Mouse (Mus musculus) midbrain, embryonic 15.5 days (tissue): Measurements from ENCODE around the gene Ssbp2. TPM values are rescaled to one million over a fixed set of nuclear protein-coding genes. Genes with fewer than 3 reads are reported as not detected.

Experiments
- ATAC-seq: fragments of 200-750 bp; cut with Nextera tagmentation; replicated peaks from 2 replicates; pipeline ENCODE4 v1.8.0; 2017; ENCODE audit warnings: moderate TSS enrichment
- H3K27ac ChIP-seq: fragments of 300-500 bp; sonication (generic); 2 replicates; pipeline ENCODE4 v1.5.1; 2015; ENCODE audit warnings: mild to moderate bottlenecking, inconsistent platforms
- H3K27me3 ChIP-seq: fragments of 300-500 bp; sonication (generic); replicated peaks from 2 replicates; pipeline ENCODE4 v1.6.1; 2015; ENCODE audit warnings: inconsistent platforms
- H3K36me3 ChIP-seq: fragments of 300-500 bp; sonication (generic); replicated peaks from 2 replicates; pipeline ENCODE4 v1.6.1; 2015; ENCODE audit warnings: inconsistent platforms
- H3K4me1 ChIP-seq: fragments of 300-500 bp; sonication (generic); 2 replicates; pipeline ENCODE4 v1.6.1; 2015; ENCODE audit warnings: inconsistent platforms
- H3K4me2 ChIP-seq: fragments of 300-500 bp; sonication (generic); 2 replicates; pipeline ENCODE4 v1.6.1; 2015; ENCODE audit warnings: inconsistent platforms, mild to moderate bottlenecking, moderate library complexity
- H3K4me3 ChIP-seq: fragments of 300-500 bp; sonication (generic); 2 replicates; pipeline ENCODE4 v1.5.1; 2015; ENCODE audit warnings: mild to moderate bottlenecking, inconsistent platforms
- H3K9ac ChIP-seq: fragments of 300-500 bp; sonication (generic); 2 replicates; pipeline ENCODE4 v1.6.1; 2015; ENCODE audit warnings: mild to moderate bottlenecking, inconsistent platforms
- H3K9me3 ChIP-seq: fragments of 300-500 bp; sonication (generic); 2 replicates; pipeline ENCODE4 v1.6.1; 2016; ENCODE audit warnings: inconsistent platforms
- WGBS: fragments of 180-500 bp; shearing (Covaris S2); methylation state at CpG from one replicate; pipeline ENCODE4 v1.1.7; 2015; ENCODE audit warnings: mixed read lengths; 5-methylcytosine and 5-hydroxymethylcytosine counted together
- polyA plus RNA-seq: library from polyadenylated mRNA; unstranded; fragments of >200 nt; fragmentation: Nextera tagmentation; extraction: Ambion mirVana; gene quantifications from 2 replicates; pipeline ENCODE4 v1.2.1, GENCODE M21; 2015

Ssbp2 gene
- polyA plus RNA-seq, 1 experiment from 2014 or later, result 280 TPM

- H3K4me3 ChIP-seq, result no peak overlapping the region
- no peaks in the 10 kb centered on the region for H3K27me3 ChIP-seq
- H3K9me3 ChIP-seq, result no peaks in the 10 kb centered on the region
- H3K36me3 ChIP-seq, result no peaks in the 10 kb centered on the region
- H3K4me2 ChIP-seq, result no peak overlapping the region
- no peak for ATAC-seq
- WGBS, result 71% methylated on average over 5 of the region's 5 CpGs
- H3K27ac ChIP-seq, result no peak overlapping the region
- no peaks in the 10 kb centered on the region for H3K4me1 ChIP-seq
- H3K9ac ChIP-seq, result no peak overlapping the region
Observed at GRCm38 (mm10) chr13:91448936-91449335, 11.1 kb upstream of the Ssbp2 start.

- Histone ChIP-seq H3K27ac (no peak overlapping the region), H3K9ac (no peak overlapping the region), H3K4me1 (no peaks in the 10 kb centered on the region), H3K4me2 (no peak overlapping the region), H3K27me3 (no peaks in the 10 kb centered on the region), H3K4me3 (no peak overlapping the region), H3K36me3 (no peaks in the 10 kb centered on the region), H3K9me3 (no peaks in the 10 kb centered on the region)
- no peak for ATAC-seq
- WGBS, result 66% methylated on average over 3 of the region's 3 CpGs
Observed at GRCm38 (mm10) chr13:91451405-91452166, 8.5 kb upstream of the Ssbp2 start.

- Histone ChIP-seq H3K36me3 (no peaks in the 10 kb centered on the region), H3K27ac (no peak overlapping the region), H3K9me3 (no peaks in the 10 kb centered on the region), H3K4me1 (no peaks in the 10 kb centered on the region), H3K27me3 (no peaks in the 10 kb centered on the region), H3K4me3 (no peak overlapping the region), H3K4me2 (no peak overlapping the region), H3K9ac (no peak overlapping the region)
- no peak for ATAC-seq
- WGBS, result 90% methylated on average over 3 of the region's 3 CpGs
Observed at GRCm38 (mm10) chr13:91452269-91452668, 7.8 kb upstream of the Ssbp2 start.

- Histone ChIP-seq H3K9me3 (no peaks in the 10 kb centered on the region), H3K27ac (no peak overlapping the region), H3K27me3 (no peaks in the 10 kb centered on the region), H3K36me3 (no peaks in the 10 kb centered on the region), H3K4me3 (no peak overlapping the region), H3K9ac (no peak overlapping the region), H3K4me1 (no peaks in the 10 kb centered on the region), H3K4me2 (no peak overlapping the region)
- 94% methylated on average over 3 of the region's 3 CpGs for WGBS
- no peak for ATAC-seq
Observed at GRCm38 (mm10) chr13:91453236-91453635, 6.8 kb upstream of the Ssbp2 start.

GRCm38 (mm10) chr13:91456041-91456440 lies 4.0 kb upstream of the Ssbp2 start:
- Histone ChIP-seq H3K9ac (no peak overlapping the region), H3K27ac (no peak overlapping the region), H3K4me1 (peaks cover 16% of the 10 kb centered on the region), H3K4me3 (no peak overlapping the region), H3K4me2 (no peak overlapping the region), H3K36me3 (no peaks in the 10 kb centered on the region), H3K27me3 (no peaks in the 10 kb centered on the region), H3K9me3 (no peaks in the 10 kb centered on the region)
- 42% methylated on average over 2 of the region's 2 CpGs for WGBS
- ATAC-seq, result no peak

GRCm38 (mm10) chr13:91456735-91457134 lies 3.3 kb upstream of the Ssbp2 start:
- Histone ChIP-seq H3K4me3 (no peak overlapping the region), H3K27ac (no peak overlapping the region), H3K9me3 (no peaks in the 10 kb centered on the region), H3K27me3 (no peaks in the 10 kb centered on the region), H3K36me3 (no peaks in the 10 kb centered on the region), H3K4me2 (no peak overlapping the region), H3K4me1 (peaks cover 16% of the 10 kb centered on the region), H3K9ac (no peak overlapping the region)
- no peak for ATAC-seq
- WGBS, result 69% methylated on average over 3 of the region's 3 CpGs

GRCm38 (mm10) chr13:91457974-91458373 lies 2.1 kb upstream of the Ssbp2 start:
- no peak overlapping the region for H3K4me2 ChIP-seq
- no peak for ATAC-seq
- no peak overlapping the region for H3K27ac ChIP-seq
- H3K27me3 ChIP-seq, result no peaks in the 10 kb centered on the region
- 82% methylated on average over 4 of the region's 4 CpGs for WGBS
- H3K36me3 ChIP-seq, result no peaks in the 10 kb centered on the region
- no peak overlapping the region for H3K9ac ChIP-seq
- no peaks in the 10 kb centered on the region for H3K9me3 ChIP-seq
- peaks cover 22% of the 10 kb centered on the region for H3K4me1 ChIP-seq
- no peak overlapping the region for H3K4me3 ChIP-seq

GRCm38 (mm10) chr13:91459489-91459888 lies 594 bp upstream of the Ssbp2 start:
- Histone ChIP-seq H3K9me3 (no peaks in the 10 kb centered on the region), H3K4me1 (peaks cover 28% of the 10 kb centered on the region), H3K4me3 (no peak overlapping the region), H3K27ac (peak overlapping the region; percentile 95), H3K4me2 (no peak overlapping the region), H3K36me3 (no peaks in the 10 kb centered on the region), H3K9ac (no peak overlapping the region), H3K27me3 (no peaks in the 10 kb centered on the region)
- no peak for ATAC-seq
- WGBS, result 24% methylated on average over 4 of the region's 4 CpGs

- Histone ChIP-seq H3K9me3 (no peaks in the 10 kb centered on the region), H3K4me1 (peaks cover 31% of the 10 kb centered on the region), H3K27ac (peak overlapping the region; percentile 96), H3K36me3 (no peaks in the 10 kb centered on the region), H3K4me3 (peak overlapping the region; percentile 77), H3K4me2 (peak overlapping the region; percentile 88), H3K9ac (peak overlapping the region; percentile 72), H3K27me3 (no peaks in the 10 kb centered on the region)
- 1% methylated on average over 61 of the region's 70 CpGs for WGBS
- peak; percentile 99 for ATAC-seq
Observed at GRCm38 (mm10) chr13:91460621-91461284, 670 bp downstream of the Ssbp2 start.

GRCm38 (mm10) chr13:91461299-91461698 lies 1.2 kb downstream of the Ssbp2 start:
- under 1% methylated on average over 50 of the region's 61 CpGs for WGBS
- H3K9ac ChIP-seq, result peak overlapping the region; percentile 72
- peak overlapping the region; percentile 88 for H3K4me2 ChIP-seq
- H3K27ac ChIP-seq, result peak overlapping the region; percentile 96
- no peaks in the 10 kb centered on the region for H3K36me3 ChIP-seq
- no peaks in the 10 kb centered on the region for H3K9me3 ChIP-seq
- H3K4me3 ChIP-seq, result peak overlapping the region; percentile 77
- H3K4me1 ChIP-seq, result peaks cover 31% of the 10 kb centered on the region
- peak; percentile 21 for ATAC-seq
- H3K27me3 ChIP-seq, result no peaks in the 10 kb centered on the region

GRCm38 (mm10) chr13:91461711-91462351 lies 1.7 kb downstream of the Ssbp2 start:
- H3K27ac ChIP-seq, result peak overlapping the region; percentile 96
- H3K27me3 ChIP-seq, result no peaks in the 10 kb centered on the region
- peaks cover 31% of the 10 kb centered on the region for H3K4me1 ChIP-seq
- no peak; the same call in 1 of the 2 replicates for ATAC-seq
- H3K36me3 ChIP-seq, result no peaks in the 10 kb centered on the region
- H3K4me2 ChIP-seq, result peak overlapping the region; percentile 88
- H3K4me3 ChIP-seq, result peak overlapping the region; percentile 77
- WGBS, result under 1% methylated on average over 52 of the region's 77 CpGs
- H3K9ac ChIP-seq, result peak overlapping the region; percentile 72
- H3K9me3 ChIP-seq, result no peaks in the 10 kb centered on the region

- H3K27ac ChIP-seq, result peak overlapping the region; percentile 96; the same call in 1 of the 2 replicates
- H3K27me3 ChIP-seq, result no peaks in the 10 kb centered on the region
- no peak for ATAC-seq
- H3K4me2 ChIP-seq, result peak overlapping the region; percentile 88
- H3K9me3 ChIP-seq, result no peaks in the 10 kb centered on the region
- no peaks in the 10 kb centered on the region for H3K36me3 ChIP-seq
- peak overlapping the region; percentile 77 for H3K4me3 ChIP-seq
- H3K9ac ChIP-seq, result peak overlapping the region; percentile 72
- H3K4me1 ChIP-seq, result peaks cover 31% of the 10 kb centered on the region
- WGBS, result 1% methylated on average over 2 of the region's 2 CpGs
Observed at GRCm38 (mm10) chr13:91462395-91462794, 2.3 kb downstream of the Ssbp2 start.
